Mouse (Mus musculus): ENCODE data around the gene Fam83g. TPM values are rescaled to one million over a fixed set of nuclear protein-coding genes. Genes with fewer than 3 reads are reported as not detected.
A peak's percentile ranks its signal among the peaks of the same experiment; 100 is the strongest.

Gene Fam83g
- polyA plus RNA-seq, 1 experiment from 2014 or later, result 2.4 TPM

DNA sequence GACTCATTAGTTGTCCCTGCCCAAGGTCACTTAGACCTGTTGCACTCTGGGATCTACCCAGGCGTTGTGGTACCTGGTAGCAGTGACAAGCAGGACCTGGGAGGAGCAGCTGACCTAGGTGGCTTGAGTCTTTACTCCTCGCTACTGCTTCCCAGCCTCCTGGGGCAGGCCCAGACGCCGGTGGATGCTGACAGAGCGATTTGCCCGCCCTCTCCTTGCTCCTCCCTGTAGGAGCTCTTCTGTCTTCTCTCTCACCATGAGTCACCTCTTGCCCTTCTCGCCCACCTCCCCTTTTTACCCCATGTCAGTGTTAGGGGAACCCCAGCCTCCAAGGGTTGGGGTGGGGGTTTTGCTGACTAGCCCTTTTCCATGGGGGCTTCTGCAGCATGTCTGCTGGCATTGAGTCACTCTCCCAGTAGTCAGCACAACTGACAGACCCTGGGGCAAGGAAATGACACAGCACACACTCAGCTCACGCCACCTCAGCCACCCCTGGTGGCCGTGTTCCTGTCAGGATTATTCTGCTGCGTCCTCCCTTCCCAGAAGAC is 3.1 kb downstream of the Fam83g start:
- no peaks in the 10 kb centered on the region for H3K36me3 ChIP-seq
- H3K4me1 ChIP-seq, result peaks cover 38% of the 10 kb centered on the region
- no peak overlapping the region for H3K27ac ChIP-seq
- H3K4me3 ChIP-seq, result no peak overlapping the region
- peaks cover 40% of the 10 kb centered on the region for H3K27me3 ChIP-seq (ENCODE audit: low read depth, poor library complexity, severe bottlenecking)
- no peaks in the 10 kb centered on the region for H3K9me3 ChIP-seq (replicated peaks)
- whole genome bisulfite sequencing, result 41% methylated on average over 10 of the region's 10 CpGs
- no peak for DNase-seq (ENCODE audit: low spot score)

DNA sequence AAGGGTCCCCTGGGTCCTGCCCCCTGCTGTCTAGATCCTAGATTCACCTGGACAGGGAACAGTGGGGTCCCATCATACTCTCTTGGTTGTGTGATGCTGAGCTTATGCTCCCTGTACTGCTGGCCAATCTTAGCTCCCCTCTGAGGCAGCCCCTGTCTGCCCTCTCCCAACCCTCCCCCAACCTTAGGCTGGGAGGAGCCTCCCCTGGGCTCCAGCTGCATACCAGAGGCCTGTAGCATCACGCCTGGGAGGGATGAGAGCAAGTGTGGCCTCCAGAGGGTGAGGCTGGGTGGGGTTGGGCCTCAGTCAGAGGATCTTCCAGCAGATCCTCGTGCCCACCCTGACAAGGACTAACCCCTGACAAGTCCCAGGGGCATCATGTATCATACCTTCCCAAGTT is 3.7 kb downstream of the Fam83g start:
- H3K4me3 ChIP-seq, result no peak overlapping the region
- peaks cover 38% of the 10 kb centered on the region for H3K4me1 ChIP-seq
- no peaks in the 10 kb centered on the region for H3K9me3 ChIP-seq (replicated peaks)
- H3K27ac ChIP-seq, result no peak overlapping the region
- DNase-seq (ENCODE audit: low spot score), result no peak
- WGBS, result 41% methylated on average over 2 of the region's 2 CpGs
- H3K27me3 ChIP-seq (ENCODE audit: low read depth, poor library complexity, severe bottlenecking), result peaks cover 39% of the 10 kb centered on the region
- H3K36me3 ChIP-seq, result no peaks in the 10 kb centered on the region

DNA sequence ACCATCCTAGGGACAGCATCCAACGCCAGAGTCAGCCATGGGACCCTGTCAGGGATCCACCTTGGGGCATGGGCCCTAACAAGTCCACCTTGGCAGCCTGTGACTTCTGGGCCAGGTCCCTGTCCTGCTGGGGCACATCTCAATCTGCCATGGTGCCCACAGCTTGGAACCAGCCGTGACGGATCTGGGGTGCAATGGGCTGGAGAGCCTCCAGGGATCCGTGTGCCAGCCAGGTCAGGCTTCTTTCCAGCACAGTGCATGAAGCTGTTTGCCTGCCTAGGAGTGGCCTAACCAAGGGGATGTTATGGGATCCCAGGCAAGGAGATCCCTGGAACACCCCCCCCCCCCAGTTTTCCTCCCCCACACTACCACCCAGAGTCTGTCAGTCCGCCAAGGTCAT is 9.1 kb downstream of the Fam83g start:
- Histone ChIP-seq H3K36me3 (0 out of 2 replicates have a peak, but pooled peaks cover 4% of the 10 kb centered on the region), H3K27me3 (ENCODE audit: low read depth, poor library complexity, severe bottlenecking) (no peaks in the 10 kb centered on the region), H3K4me1 (no peaks in the 10 kb centered on the region), H3K9me3 (replicated peaks) (no peaks in the 10 kb centered on the region), H3K27ac (no peak overlapping the region), H3K4me3 (no peak overlapping the region)
- WGBS, result 89% methylated on average over 5 of the region's 5 CpGs
- DNase-seq (ENCODE audit: low spot score), result no peak

DNA sequence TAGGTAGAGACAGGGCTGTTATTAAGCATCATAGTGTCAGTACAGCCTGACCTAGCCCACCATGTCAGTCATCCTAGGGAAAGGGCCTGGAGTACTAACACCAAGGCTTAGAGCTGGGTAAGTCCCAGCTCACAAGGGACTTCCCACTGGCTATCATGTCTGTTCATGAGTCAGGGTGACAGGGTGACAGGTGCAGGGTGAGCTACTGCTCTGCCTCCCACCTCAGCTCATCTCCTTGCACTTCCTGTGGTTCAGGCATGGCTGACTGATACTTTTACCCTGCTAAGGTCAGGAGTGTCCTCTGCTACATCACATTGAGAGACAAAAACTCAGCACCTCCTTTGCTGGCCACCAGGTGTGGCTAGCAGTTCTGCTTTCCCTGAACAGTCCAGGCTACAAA is 15.0 kb downstream of the Fam83g start:
- no peak overlapping the region for H3K4me3 ChIP-seq
- H3K36me3 ChIP-seq, result 0 out of 2 replicates have a peak, but pooled peaks cover 5% of the 10 kb centered on the region
- no peak overlapping the region for H3K27ac ChIP-seq
- DNase-seq (ENCODE audit: low spot score), result no peak
- H3K4me1 ChIP-seq, result peaks cover 3% of the 10 kb centered on the region; the same call in 1 of the 2 replicates
- no peaks in the 10 kb centered on the region for H3K27me3 ChIP-seq (ENCODE audit: low read depth, poor library complexity, severe bottlenecking)
- H3K9me3 ChIP-seq (replicated peaks), result no peaks in the 10 kb centered on the region

DNA sequence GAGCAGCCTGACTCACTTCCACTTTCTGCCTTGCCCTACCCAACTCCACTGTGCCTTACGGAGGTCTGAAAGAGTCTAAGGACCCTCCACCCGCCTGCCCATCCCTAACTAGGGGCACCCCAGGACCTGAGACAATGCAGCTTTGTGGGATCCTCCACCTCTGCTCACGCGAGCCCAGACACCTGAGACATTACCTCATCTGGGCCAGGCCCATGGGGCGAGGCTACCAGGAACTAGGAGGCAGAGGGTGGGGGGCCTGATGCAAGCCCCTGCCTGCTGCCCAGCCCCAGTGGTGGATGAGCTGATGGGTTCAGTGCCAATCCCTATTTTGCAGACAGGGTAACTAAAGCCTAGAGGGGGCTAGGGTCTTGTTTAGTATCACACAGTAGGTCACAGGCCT is 15.6 kb downstream of the Fam83g start:
- DNase-seq (ENCODE audit: low spot score), result no peak
- H3K4me1 ChIP-seq, result peaks cover 3% of the 10 kb centered on the region; the same call in 1 of the 2 replicates
- H3K27ac ChIP-seq, result no peak overlapping the region
- WGBS, result 85% methylated on average over 5 of the region's 5 CpGs
- H3K27me3 ChIP-seq (ENCODE audit: low read depth, poor library complexity, severe bottlenecking), result no peaks in the 10 kb centered on the region
- 0 out of 2 replicates have a peak, but pooled peaks cover 5% of the 10 kb centered on the region for H3K36me3 ChIP-seq
- H3K9me3 ChIP-seq (replicated peaks), result no peaks in the 10 kb centered on the region
- H3K4me3 ChIP-seq, result no peak overlapping the region

DNA sequence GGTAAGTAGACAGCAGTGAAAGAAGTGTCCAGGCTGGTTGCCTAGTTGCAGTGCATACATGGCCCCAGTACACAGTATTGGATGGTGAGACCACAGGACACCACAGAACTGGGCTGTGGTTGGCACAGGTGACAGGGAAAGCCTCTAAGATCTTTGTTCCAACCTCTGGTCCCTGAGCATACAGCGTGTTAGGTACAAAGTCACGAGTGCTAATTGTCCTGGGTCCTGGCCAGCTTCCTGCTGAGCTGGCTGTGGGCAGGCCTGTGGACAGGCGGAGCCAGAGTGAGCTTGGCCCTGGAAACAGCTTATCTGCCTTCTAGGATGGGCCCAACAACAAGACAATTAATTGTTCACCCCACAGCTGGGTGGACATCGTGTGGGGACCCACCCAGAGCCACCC is 16.0 kb downstream of the Fam83g start:
- WGBS, result 86% methylated on average over 4 of the region's 4 CpGs

DNA sequence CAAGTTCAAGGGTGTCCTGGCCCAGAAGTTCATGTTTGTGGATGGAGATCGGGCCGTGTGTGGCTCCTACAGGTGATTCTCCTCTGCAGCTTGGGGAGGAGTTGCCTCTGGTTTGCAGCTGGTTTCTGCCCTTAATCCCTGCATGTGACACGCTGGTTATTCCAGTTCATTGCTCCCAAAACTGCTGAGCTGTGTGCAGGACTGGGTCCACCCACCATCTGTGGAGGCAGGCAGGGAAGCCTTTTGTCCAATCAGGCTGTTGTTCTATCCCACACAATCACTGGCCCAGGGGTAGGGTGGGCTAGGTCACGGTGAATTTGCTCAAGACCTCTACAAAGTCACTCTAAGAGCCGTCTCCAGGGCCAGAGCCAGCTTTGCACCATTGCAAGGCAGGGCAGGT is 17.8 kb downstream of the Fam83g start:
- 0 out of 2 replicates have a peak, but pooled peaks cover 5% of the 10 kb centered on the region for H3K36me3 ChIP-seq

More for the DNA sequence above, 16.0 kb downstream of the Fam83g start:
- peaks cover 3% of the 10 kb centered on the region; the same call in 1 of the 2 replicates for H3K4me1 ChIP-seq
- no peak overlapping the region for H3K4me3 ChIP-seq
- no peak overlapping the region for H3K27ac ChIP-seq
- no peaks in the 10 kb centered on the region for H3K27me3 ChIP-seq (ENCODE audit: low read depth, poor library complexity, severe bottlenecking)
- H3K36me3 ChIP-seq, result 0 out of 2 replicates have a peak, but pooled peaks cover 5% of the 10 kb centered on the region
- no peak for DNase-seq (ENCODE audit: low spot score)
- no peaks in the 10 kb centered on the region for H3K9me3 ChIP-seq (replicated peaks)

DNA sequence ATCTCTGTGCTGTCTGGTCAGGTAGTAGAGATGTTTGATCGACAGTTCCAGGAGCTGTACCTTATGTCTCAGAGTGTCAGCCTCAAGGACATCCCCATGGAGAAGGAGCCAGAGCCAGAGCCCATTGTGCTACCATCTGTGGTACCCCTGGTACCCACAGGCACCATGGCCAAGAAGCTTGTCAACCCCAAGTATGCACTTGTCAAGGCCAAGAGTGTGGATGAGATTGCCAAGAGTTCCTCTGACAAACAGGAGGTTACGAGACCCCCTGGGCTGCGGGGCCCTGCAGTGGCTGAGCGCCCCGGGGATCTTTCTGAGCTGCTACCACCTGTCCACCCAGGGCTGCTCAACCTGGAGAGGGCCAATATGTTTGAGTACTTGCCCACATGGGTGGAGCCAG is 18.6 kb downstream of the Fam83g start:
- Histone ChIP-seq H3K4me3 (no peak overlapping the region), H3K27me3 (ENCODE audit: low read depth, poor library complexity, severe bottlenecking) (0 out of 2 replicates have a peak, but pooled peaks cover 2% of the 10 kb centered on the region), H3K4me1 (peaks cover 3% of the 10 kb centered on the region; the same call in 1 of the 2 replicates), H3K36me3 (0 out of 2 replicates have a peak, but pooled peaks cover 7% of the 10 kb centered on the region), H3K27ac (no peak overlapping the region), H3K9me3 (replicated peaks) (no peaks in the 10 kb centered on the region)
- DNase-seq (ENCODE audit: low spot score), result no peak
- 96% methylated on average over 5 of the region's 5 CpGs for WGBS

More for the DNA sequence above, 17.8 kb downstream of the Fam83g start:
- Histone ChIP-seq H3K4me3 (no peak overlapping the region), H3K27ac (no peak overlapping the region), H3K9me3 (replicated peaks) (no peaks in the 10 kb centered on the region), H3K27me3 (ENCODE audit: low read depth, poor library complexity, severe bottlenecking) (no peaks in the 10 kb centered on the region), H3K4me1 (peaks cover 3% of the 10 kb centered on the region; the same call in 1 of the 2 replicates)
- WGBS, result 90% methylated on average over 5 of the region's 5 CpGs
- no peak for DNase-seq (ENCODE audit: low spot score)

DNA sequence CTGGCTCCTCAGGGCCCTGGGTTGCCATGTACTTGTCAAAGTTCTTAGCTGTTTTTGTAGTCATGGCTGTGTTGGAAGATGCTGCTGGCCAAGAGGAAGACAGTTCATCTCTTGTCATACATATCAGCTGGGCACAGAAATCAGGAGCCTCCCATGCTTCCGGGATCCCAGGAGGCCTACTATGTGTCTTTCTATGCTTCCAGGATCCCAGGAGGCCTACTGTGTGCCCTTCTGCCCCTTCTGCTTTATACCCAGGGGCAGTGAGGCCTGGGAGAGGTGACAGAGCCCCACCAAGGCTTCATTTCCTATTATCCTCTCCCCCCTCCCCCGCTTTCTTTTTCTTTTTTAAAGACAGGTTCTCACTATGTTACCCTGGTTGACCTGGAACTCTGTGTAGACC is 21.7 kb downstream of the Fam83g start:
- DNase-seq (ENCODE audit: low spot score), result no peak
- H3K4me1 ChIP-seq, result peaks cover 12% of the 10 kb centered on the region
- 87% methylated on average over 2 of the region's 2 CpGs for WGBS
- 0 out of 2 replicates have a peak, but pooled peaks cover 8% of the 10 kb centered on the region for H3K36me3 ChIP-seq
- H3K27ac ChIP-seq, result no peak overlapping the region
- no peaks in the 10 kb centered on the region for H3K9me3 ChIP-seq (replicated peaks)
- H3K4me3 ChIP-seq, result no peak overlapping the region
- H3K27me3 ChIP-seq (ENCODE audit: low read depth, poor library complexity, severe bottlenecking), result 0 out of 2 replicates have a peak, but pooled peaks cover 4% of the 10 kb centered on the region

DNA sequence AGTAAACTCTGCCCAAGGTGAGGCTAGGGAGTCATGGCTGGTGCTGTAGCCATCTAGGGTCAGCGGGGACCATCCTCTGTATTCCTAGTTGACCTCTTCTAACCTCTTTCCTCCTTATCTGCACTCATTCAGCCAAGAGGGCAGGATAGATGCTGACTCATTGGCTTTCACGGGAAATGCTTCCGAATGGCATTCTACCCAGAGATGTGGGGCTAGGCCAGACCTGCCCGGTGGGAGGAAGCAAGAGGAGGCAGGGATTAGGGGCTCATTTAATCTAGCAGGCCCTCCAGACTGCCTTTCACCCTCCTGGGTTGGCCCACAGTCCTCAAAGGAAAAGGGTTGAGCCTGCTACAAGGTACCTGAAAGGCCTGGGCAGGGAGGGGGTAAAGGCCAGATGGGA is 22.3 kb downstream of the Fam83g start:
- DNase-seq (ENCODE audit: low spot score), result no peak
- no peaks in the 10 kb centered on the region for H3K9me3 ChIP-seq (replicated peaks)
- no peak overlapping the region for H3K4me3 ChIP-seq
- peaks cover 12% of the 10 kb centered on the region for H3K4me1 ChIP-seq
- 0 out of 2 replicates have a peak, but pooled peaks cover 8% of the 10 kb centered on the region for H3K36me3 ChIP-seq
- 0 out of 2 replicates have a peak, but pooled peaks cover 4% of the 10 kb centered on the region for H3K27me3 ChIP-seq (ENCODE audit: low read depth, poor library complexity, severe bottlenecking)
- WGBS, result 67% methylated on average over 4 of the region's 4 CpGs
- H3K27ac ChIP-seq, result no peak overlapping the region

DNA sequence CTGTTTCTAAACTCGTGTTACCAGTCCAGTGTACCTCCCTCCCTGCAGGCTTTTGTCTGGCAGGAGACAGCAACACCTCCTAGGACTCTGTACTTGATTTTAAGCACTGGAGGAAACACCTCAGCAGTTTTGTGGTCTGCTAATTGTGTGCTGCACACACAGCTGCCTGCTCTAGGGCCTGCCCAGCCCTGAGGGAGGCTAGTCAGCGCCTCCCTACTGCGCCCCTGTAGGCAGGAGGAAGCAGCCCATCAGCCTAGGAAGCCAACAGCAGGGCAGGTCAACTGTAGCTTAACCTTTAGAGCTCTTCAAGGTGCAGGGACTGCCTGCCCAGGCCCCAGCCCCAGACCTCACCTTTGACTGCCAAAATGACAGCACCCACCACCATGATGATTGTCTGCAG is 25.0 kb downstream of the Fam83g start:
- peaks cover 12% of the 10 kb centered on the region for H3K4me1 ChIP-seq
- peak overlapping the region; percentile 53; the same call in 1 of the 2 replicates for H3K27ac ChIP-seq
- no peak for DNase-seq (ENCODE audit: low spot score)
- 56% methylated on average over 3 of the region's 3 CpGs for WGBS
- 0 out of 2 replicates have a peak, but pooled peaks cover 3% of the 10 kb centered on the region for H3K36me3 ChIP-seq
- no peak overlapping the region for H3K4me3 ChIP-seq
- H3K27me3 ChIP-seq (ENCODE audit: low read depth, poor library complexity, severe bottlenecking), result peaks cover 10% of the 10 kb centered on the region; the same call in 1 of the 2 replicates
- no peaks in the 10 kb centered on the region for H3K9me3 ChIP-seq (replicated peaks)

DNA sequence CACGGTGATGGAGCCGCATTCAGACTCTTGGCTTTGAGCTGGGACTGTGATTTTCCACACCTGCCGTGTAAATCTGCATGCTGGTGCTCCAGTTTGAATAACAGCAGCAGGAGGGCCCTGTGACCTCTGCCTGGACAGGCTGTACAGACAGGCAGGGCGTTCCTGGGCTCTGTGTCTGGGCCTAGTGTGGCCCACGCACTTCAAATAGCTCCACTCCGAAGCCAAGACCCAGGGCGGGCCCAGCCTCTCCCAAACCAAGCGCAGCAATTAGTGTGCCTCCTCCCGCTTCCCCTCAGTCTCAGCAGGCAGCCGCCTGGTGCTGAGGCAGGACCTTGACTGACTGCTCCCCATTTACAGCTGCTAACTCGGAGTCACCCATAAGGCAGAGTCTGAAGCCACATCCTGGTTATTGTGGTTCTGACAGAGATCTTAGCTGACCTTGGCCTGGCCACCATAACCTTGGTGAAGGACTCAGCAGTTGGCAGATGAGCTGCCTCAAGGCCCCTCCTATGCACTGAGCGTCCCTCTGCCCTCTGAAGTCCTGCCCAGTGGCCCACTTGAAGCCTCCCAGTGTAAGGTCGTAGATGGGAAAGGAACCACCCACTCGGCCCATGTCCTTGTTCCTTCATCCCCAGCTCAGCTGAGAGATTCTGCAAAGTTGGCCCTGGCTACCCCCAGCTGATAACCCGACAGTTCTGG is 29.4 kb downstream of the Fam83g start:
- Histone ChIP-seq H3K9me3 (replicated peaks) (no peaks in the 10 kb centered on the region), H3K4me3 (no peak overlapping the region), H3K4me1 (peaks cover 10% of the 10 kb centered on the region), H3K27ac (0 out of 2 replicates have a peak overlapping the region, but pooled peaks have one; percentile 7), H3K27me3 (ENCODE audit: low read depth, poor library complexity, severe bottlenecking) (peaks cover 10% of the 10 kb centered on the region; the same call in 1 of the 2 replicates), H3K36me3 (no peaks in the 10 kb centered on the region)
- no peak for DNase-seq (ENCODE audit: low spot score)
- WGBS, result 47% methylated on average over 15 of the region's 15 CpGs

Measured in limb, embryonic 10.5 days (tissue).